Mouse (Mus musculus): ENCODE results near the gene Adra1b.

The Adra1b gene

GRCm38 (mm10) chr11:43820552-43821460, 80.2 kb downstream of the Adra1b start:
- no peak for DNase-seq (ENCODE audit: low spot score in 2 of 2)

GRCm38 (mm10) chr11:43817368-43817923, 83.6 kb downstream of the Adra1b start:
- no peak for DNase-seq (ENCODE audit: low spot score in 2 of 2)

GRCm38 (mm10) chr11:43812535-43812934, 88.5 kb downstream of the Adra1b start:
- DNase-seq (ENCODE audit: low spot score in 2 of 2), result no peak

GRCm38 (mm10) chr11:43807732-43808131, 93.3 kb downstream of the Adra1b start:
- no peak for DNase-seq (ENCODE audit: low spot score in 2 of 2)

DNA sequence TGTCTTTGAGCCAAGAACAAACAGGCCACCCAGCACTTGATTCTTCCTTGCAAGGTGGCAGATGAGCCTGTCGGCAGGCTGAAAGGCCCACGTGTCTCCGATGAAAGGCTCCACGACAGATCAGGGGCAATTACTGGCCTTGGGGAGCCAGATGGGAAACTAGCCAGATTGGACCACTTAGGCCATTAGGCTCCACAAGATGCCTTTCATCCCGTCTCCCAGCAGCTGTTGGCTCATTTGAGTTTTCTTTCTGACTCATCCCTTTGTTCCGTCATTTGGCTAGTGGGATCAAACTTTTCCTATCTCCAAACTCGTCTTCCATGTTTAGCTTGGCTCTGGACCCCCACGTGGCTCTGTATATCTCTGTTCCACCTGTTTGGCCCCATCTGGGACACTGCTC, 105.0 kb downstream of the Adra1b start:
- DNase-seq (ENCODE audit: low spot score in 2 of 2), result no peak

DNA sequence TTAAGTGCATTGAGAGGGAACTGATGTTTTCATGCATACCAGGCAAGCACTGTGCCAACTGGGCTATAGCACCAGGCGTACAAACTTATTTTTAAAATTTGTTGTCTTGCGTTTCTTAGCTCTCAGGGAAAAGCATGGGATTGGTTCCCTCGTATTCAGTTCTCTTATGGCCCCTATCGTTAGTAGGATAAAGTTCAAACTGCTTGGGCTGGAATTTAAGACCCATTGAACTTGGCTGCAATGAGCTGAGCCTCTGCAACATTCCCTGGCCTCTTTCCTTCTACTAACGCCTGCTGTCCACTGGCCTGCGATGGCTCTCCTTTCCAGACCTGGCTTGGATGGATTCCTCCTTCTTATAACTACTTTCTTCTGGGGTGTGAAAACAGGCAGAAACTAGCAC, 110.6 kb downstream of the Adra1b start:
- DNase-seq (ENCODE audit: low spot score in 2 of 2), result no peak

- DNase-seq (ENCODE audit: low spot score in 2 of 2), result peak; percentile 78 to 83
These were observed 117.2 kb downstream of the Adra1b start for GRCm38 (mm10) chr11:43783772-43784171.

DNA sequence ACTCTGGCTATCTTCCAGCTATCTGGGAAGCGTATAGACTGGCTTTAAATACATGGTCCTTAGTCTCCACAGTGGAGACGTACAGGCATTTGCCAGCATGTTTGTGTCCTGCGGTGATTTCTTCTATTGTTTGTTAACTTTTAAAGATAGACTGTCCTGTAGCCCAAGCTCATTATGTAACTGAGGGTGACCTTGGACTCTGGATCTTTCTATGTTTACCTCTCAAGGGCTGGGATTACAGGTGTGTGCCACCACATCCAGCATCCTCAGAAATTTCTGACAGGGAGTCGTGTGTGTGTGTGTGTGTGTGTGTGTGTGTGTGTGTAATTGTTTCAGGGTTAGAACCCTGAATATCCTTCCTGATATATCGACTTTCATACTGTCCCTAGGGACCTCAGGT, 117.9 kb downstream of the Adra1b start:
- no peak for DNase-seq (ENCODE audit: low spot score in 2 of 2)

DNA sequence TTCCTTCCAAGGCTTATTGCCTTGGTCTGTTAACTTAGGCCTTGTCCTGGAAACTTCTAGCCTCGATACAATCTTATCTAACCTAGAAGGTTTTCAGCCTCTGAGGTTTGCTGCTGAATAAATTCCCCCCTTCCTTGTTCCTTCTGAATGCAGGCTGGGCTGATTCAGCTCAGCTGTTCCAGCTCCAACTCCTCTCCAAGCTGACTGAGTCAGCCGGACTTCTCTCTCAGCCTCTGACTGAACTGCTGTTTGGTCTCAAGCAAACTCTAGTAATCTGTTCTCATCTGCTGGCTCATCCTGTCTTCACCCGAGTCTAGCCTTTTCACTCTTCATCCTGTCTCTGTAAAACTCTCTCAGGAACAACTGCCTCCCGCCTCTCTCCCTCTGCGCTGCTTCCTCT, 121.5 kb downstream of the Adra1b start:
- no peak for DNase-seq (ENCODE audit: low spot score in 2 of 2)

DNA sequence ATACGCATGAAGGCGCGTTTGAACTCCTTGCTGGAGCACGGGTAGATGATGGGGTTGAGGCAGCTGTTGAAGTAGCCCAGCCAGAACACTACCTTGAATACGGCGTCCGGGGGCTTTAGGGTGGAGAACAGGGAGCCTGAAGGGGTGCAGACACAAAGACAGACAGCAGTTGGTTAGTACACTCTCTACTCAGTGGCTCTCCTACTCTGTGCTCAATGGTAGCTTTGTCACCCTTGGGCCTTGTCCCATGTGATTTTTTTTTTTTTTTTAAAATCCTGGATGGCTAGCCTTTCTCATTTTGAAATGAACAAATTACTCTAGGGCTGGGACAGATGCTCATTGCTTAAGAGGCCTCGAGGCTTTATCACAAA, 124.7 kb downstream of the Adra1b start:
- DNase-seq (ENCODE audit: low spot score in 2 of 2), result no peak

- DNase-seq (ENCODE audit: low spot score in 2 of 2), result no peak
These were observed 125.3 kb downstream of the Adra1b start for GRCm38 (mm10) chr11:43775469-43776323.

DNA sequence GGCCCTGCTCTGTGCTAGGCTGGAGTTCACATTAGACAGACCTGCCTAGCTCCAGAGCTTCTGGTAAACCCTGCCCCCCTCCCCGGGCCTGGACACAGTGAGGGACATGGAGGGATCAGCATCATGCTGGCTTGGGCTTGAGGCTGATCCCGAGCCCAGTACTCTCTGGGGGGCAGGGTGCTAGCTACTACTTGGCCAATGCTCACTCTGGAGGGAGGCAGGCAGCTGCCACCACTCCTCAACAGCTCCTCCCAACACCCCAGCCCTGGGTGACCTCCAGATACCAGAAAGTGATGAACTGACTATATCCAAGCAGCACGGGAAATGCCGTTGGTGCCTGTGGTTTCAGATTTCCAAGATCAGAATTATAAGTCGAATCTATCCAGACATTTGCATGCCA, 127.3 kb downstream of the Adra1b start:
- DNase-seq (ENCODE audit: low spot score in 2 of 2), result no peak

DNA sequence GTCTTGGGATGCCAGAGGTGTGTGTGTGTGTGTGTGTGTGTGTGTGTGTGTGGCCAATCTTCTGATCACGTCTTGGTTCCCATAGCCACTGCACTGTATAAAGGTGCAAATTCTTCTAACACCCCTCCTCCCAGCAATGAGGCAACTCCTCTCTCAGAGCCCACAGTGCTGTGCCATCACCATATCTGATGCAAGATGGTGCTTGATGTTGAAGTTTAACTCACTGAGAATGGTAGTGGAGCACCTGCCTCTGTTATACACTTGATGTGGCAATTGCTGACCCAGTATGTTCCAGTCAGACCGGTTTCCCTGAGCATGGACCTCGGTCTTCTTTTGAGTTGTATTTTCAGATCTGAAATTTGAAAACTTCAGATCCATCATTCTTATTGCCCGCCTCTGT, 130.9 kb downstream of the Adra1b start:
- no peak for DNase-seq (ENCODE audit: low spot score in 2 of 2)

DNA sequence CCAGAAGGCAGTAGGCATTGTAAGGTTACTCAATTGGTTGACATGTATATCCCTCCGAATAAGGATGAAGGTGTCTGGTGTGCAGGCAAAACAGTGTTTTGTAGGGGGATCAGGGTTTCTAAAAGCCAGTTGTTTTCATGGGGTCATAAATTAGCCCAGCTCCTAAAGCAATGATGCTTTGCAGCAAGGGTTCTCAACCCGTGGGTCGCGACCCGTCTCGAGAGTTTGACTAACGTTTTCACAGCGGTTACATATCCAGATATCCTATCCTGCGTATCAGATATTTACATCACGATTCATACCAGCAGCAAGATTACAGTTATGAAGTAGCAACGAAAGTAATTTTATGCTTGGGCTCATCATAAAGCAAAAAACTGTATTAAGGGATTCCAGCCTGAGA, 133.3 kb downstream of the Adra1b start:
- DNase-seq (ENCODE audit: low spot score in 2 of 2), result no peak

- DNase-seq (ENCODE audit: low spot score in 2 of 2), result peak; percentile 82 to 87
These were observed 133.9 kb downstream of the Adra1b start for GRCm38 (mm10) chr11:43766922-43767648.

GRCm38 (mm10) chr11:43758436-43758835, 142.6 kb downstream of the Adra1b start:
- no peak for DNase-seq (ENCODE audit: low spot score in 2 of 2)

GRCm38 (mm10) chr11:43755411-43755810, 145.6 kb downstream of the Adra1b start:
- no peak for DNase-seq (ENCODE audit: low spot score in 2 of 2)

DNA sequence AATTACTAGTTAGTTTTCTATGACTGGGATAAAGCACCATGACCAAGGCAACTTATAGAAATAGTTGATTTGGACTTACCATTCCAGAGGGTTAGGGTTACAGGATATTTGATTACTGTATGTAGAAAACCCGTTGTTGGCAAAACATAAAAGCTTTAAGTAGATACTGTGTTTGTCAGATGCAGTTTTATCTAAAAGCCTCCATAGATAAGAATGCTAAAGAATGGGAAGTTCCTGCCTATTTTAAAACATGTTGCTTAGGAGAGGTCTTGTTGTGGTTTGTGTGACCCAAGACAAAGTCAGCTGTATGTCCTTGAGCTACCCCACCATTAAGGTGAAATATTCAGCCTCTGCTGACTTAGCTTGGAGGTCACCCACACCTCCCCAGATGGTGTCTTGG, 146.4 kb downstream of the Adra1b start:
- DNase-seq (ENCODE audit: low spot score in 2 of 2), result no peak

- DNase-seq (ENCODE audit: low spot score in 2 of 2), result no peak
These were observed 149.5 kb downstream of the Adra1b start for GRCm38 (mm10) chr11:43751542-43751941.

GRCm38 (mm10) chr11:43747233-43748226, 153.5 kb downstream of the Adra1b start, which contains the start of gene Ttc1:
TSS of gene Ttc1 (minus strand) at chr11:43748008.
- DNase-seq (ENCODE audit: low spot score in 2 of 2), result peak; percentile 99

All from right cerebral cortex, adult 2 months (tissue).